Mouse (Mus musculus) urinary bladder, adult 2 months (tissue): Measurements from ENCODE around the gene Spg20. TPM values are rescaled to one million over a fixed set of nuclear protein-coding genes. Genes with fewer than 3 reads are reported as not detected.

Experiments used
- DNase-seq: peaks from one replicate; pipeline ENCODE4 v3.0.0; 2022; ENCODE audit warnings: low spot score
- polyA plus RNA-seq: library from polyadenylated mRNA; depleted of rRNA; stranded (reverse); fragments of >200 nt; gene quantifications from 2 replicates; pipeline ENCODE4 v1.2.3, GENCODE M21; 2012

The Spg20 gene
- polyA plus RNA-seq, 1 experiment, result 14.3 TPM

- DNase-seq, result no peak
Measured at GRCm38 (mm10) chr3:55097186-55097585, 14.7 kb upstream of the Spg20 start.

- DNase-seq, result no peak
Measured at GRCm38 (mm10) chr3:55098014-55098413, 13.9 kb upstream of the Spg20 start.

GRCm38 (mm10) chr3:55098990-55099389, 12.9 kb upstream of the Spg20 start:
- no peak for DNase-seq

GRCm38 (mm10) chr3:55101092-55101491, 10.8 kb upstream of the Spg20 start:
- DNase-seq, result no peak

DNA sequence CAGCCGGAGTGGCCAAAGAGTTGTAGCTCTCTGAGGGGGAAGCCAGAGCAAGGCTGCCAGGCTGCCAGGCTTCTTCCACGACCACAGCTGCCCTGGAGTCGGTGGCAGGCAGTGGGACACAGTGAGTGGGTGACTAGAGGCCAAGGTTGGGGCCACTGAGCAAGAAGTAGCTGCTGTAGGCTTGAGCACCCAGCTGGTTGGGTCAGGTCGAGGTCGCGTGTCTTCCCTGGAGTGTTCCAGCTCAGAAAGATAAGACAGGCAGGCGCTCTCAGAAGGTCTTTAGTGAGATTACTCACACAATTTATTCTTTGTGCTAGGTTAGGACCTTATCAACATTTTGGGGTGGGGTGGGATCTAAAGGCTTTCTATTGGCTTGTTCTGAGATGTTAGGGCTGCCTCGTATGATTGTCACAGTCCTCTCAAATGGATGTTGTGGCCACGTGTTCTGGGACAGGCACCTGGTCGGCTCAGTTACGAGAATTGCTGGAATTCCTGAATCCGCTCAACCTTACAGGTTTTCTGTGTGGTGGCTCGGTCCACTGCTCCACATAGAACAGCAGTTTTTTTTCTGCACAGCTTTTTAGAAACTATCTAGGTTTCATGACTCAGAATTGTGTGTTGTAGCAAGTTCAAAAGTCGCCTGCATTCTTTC, 6.4 kb upstream of the Spg20 start:
- DNase-seq, result no peak

GRCm38 (mm10) chr3:55106051-55106450, 5.9 kb upstream of the Spg20 start:
- no peak for DNase-seq

- no peak for DNase-seq
Measured at GRCm38 (mm10) chr3:55109097-55109496, 2.8 kb upstream of the Spg20 start.

- DNase-seq, result no peak
Measured at GRCm38 (mm10) chr3:55112710-55113415, 955 bp downstream of the Spg20 start.

GRCm38 (mm10) chr3:55114313-55115065, 2.6 kb downstream of the Spg20 start:
- DNase-seq, result no peak

- DNase-seq, result no peak
Measured at GRCm38 (mm10) chr3:55115071-55115470, 3.2 kb downstream of the Spg20 start.

- no peak for DNase-seq
Measured at GRCm38 (mm10) chr3:55115989-55116388, 4.1 kb downstream of the Spg20 start.

- no peak for DNase-seq
Measured at GRCm38 (mm10) chr3:55119275-55119898, 7.5 kb downstream of the Spg20 start.

- no peak for DNase-seq
Measured at GRCm38 (mm10) chr3:55122336-55122870, 10.5 kb downstream of the Spg20 start.

DNA sequence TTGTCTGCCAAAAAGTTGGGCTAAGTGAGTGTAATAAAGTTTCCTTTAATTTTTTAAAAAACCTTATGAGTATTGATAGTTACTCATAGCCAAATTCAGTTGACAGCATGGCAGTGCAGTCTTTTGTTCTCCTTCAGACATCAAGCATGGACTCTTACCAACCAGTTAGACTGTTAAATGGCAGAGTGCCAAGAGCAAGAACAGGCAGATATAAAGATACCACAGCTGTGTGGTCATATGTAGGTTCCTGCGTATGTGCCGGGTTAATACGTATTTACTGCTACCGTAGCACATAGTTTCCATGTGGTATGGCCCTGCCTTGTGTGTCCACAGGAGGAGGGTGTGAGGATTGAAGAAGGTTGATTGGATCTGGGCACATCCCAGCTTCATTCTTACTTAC, 11.2 kb downstream of the Spg20 start:
- DNase-seq, result no peak

- no peak for DNase-seq
Measured at GRCm38 (mm10) chr3:55129181-55129692, 17.3 kb downstream of the Spg20 start.

- DNase-seq, result no peak
Measured at GRCm38 (mm10) chr3:55131576-55132233, 19.8 kb downstream of the Spg20 start.

GRCm38 (mm10) chr3:55137039-55137438, 25.1 kb downstream of the Spg20 start, which contains the start of gene Ccdc169:
Gene Ccdc169 (plus strand): TSS chr3:55137339.
- no peak for DNase-seq

DNA sequence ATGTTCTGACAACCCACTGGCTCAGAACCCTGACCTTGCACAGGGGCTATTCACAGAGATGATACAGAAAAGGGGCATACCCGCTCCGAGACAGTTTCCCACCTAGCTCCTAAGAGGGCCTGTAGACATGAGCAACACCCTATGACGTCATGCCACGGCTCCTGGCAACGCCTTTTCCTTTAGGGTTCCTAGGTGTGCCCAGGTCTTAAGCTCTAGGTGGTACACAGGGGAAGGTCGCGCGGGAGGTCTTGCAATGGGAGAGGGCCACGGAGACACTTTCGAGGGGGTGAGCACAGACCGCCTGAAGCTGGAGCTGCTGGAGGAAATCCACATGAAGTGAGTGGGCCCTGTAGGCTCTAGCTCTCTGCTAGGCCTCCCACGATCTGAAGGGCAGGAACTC, 27.9 kb downstream of the Spg20 start:
- no peak for DNase-seq

DNA sequence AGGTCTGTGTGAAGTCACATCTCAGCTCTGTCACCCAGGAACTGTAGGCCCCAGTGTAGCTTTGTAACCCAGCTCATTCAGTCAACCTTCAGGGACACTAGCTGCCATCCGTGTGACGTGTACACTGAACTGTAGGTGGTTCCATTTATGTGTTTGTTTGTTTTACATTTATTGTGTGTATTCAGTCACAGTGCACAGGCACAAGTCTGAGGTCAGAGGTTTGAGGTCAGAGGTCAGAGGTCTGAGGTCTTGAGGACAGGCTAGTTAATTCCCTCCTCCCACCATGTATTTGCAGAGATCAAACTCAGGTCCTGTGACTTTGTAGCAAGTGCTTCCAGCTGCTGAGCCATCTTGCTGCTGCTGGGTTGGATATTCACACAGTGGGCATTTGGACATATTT, 29.5 kb downstream of the Spg20 start:
- DNase-seq, result no peak

- DNase-seq, result no peak
Measured at GRCm38 (mm10) chr3:55144916-55145315, 33.0 kb downstream of the Spg20 start.

GRCm38 (mm10) chr3:55146441-55146840, 34.5 kb downstream of the Spg20 start:
- no peak for DNase-seq
